Mouse (Mus musculus) CH12.LX (cell line): Measurements from ENCODE around the gene Qpctl. TPM values are rescaled to one million over a fixed set of nuclear protein-coding genes. Genes with fewer than 3 reads are reported as not detected.
A peak's percentile ranks its signal among the peaks of the same experiment; 100 is the strongest.

Experiments used
- DNase-seq: peaks from one replicate; pipeline ENCODE4 v3.0.0-alpha.2; 2013; ENCODE audit errors: extremely low read depth
- H3K27ac ChIP-seq: 2 replicates; pipeline ENCODE4 v1.5.1; 2012; ENCODE audit warnings: low read depth, mild to moderate bottlenecking, control low read depth, moderate library complexity; ENCODE audit not compliant: insufficient read depth
- H3K27me3 ChIP-seq: replicated peaks from 2 replicates; pipeline ENCODE3; 2012; ENCODE audit warnings: inconsistent platforms
- H3K36me3 ChIP-seq, 2 experiments: replicated peaks in 1 of 2; 2 replicates each; pipeline versions ENCODE3 to v1.6.1; 2012; ENCODE audit warnings: inconsistent platforms in 1 of 2, low read length in 1 of 2, mild to moderate bottlenecking in 1 of 2, mixed read lengths in 1 of 2, moderate library complexity in 1 of 2; ENCODE audit not compliant: control insufficient read depth in 1 of 2, insufficient read depth in 1 of 2
- H3K4me1 ChIP-seq, 2 experiments: 2 replicates each; pipeline ENCODE4 v1.6.1; 2012; ENCODE audit warnings: inconsistent platforms in 1 of 2, moderate library complexity in 1 of 2; ENCODE audit not compliant: insufficient read depth in 2 of 2, control insufficient read depth in 1 of 2
- H3K4me2 ChIP-seq: 2 replicates; pipeline ENCODE4 v1.6.1; 2012; ENCODE audit warnings: low read depth, mild to moderate bottlenecking, control low read depth; ENCODE audit not compliant: poor library complexity, insufficient read depth, severe bottlenecking
- H3K4me3 ChIP-seq, 3 experiments: fragments of 150-350 bp in 1 of 3; sonication (generic) in 1 of 3; replicated peaks in 1 of 3; 2 replicates each; pipeline versions ENCODE3 to v1.5.1; 2011 to 2012; ENCODE audit warnings: low read depth in 2 of 3, low read length in 2 of 3, mild to moderate bottlenecking in 2 of 3, moderate library complexity in 2 of 3, control low read depth in 1 of 3, improper control_type of control experiment in 1 of 3, inconsistent platforms in 1 of 3, mixed read lengths in 1 of 3; ENCODE audit not compliant: poor library complexity in 1 of 3
- H3K79me2 ChIP-seq: replicated peaks from 2 replicates; pipeline ENCODE4 v1.6.1; 2012; ENCODE audit warnings: mild to moderate bottlenecking, moderate library complexity; ENCODE audit not compliant: control insufficient read depth, poor library complexity, insufficient read depth, severe bottlenecking; ENCODE audit errors: extremely low read depth
- H3K9ac ChIP-seq: 2 replicates; pipeline ENCODE4 v1.6.1; 2012; ENCODE audit warnings: low read depth, mild to moderate bottlenecking, control low read depth, moderate library complexity; ENCODE audit not compliant: insufficient read depth
- H3K9me3 ChIP-seq: replicated peaks from 2 replicates; pipeline ENCODE3; 2012; ENCODE audit warnings: low read length, inconsistent platforms, mixed read lengths
- BHLHE40 ChIP-seq: IDR thresholded peaks from 2 replicates; pipeline ENCODE4 v1.6.1; 2011; ENCODE audit warnings: mild to moderate bottlenecking, low read depth, low read length, improper control_type of control experiment
- CHD1 ChIP-seq: IDR thresholded peaks from 2 replicates; pipeline ENCODE4 v1.6.1; 2012; ENCODE audit warnings: low read depth, low read length, improper control_type of control experiment, inconsistent platforms
- HCFC1 ChIP-seq: IDR thresholded peaks from 2 replicates; pipeline ENCODE4 v1.6.1; 2012; ENCODE audit warnings: low read depth, mild to moderate bottlenecking, inconsistent platforms, low read length, improper control_type of control experiment
- JUND ChIP-seq: conservative IDR thresholded peaks from 2 replicates; pipeline ENCODE4 v1.6.1; 2011; ENCODE audit warnings: low read depth, low read length, improper control_type of control experiment
- MAX ChIP-seq: IDR thresholded peaks from 2 replicates; pipeline ENCODE4 v1.6.1; 2011; ENCODE audit warnings: low read length, improper control_type of control experiment
- NRF1 ChIP-seq: IDR thresholded peaks from 2 replicates; pipeline ENCODE4 v1.6.1; 2014; ENCODE audit warnings: low read depth, mild to moderate bottlenecking, inconsistent platforms, low read length, improper control_type of control experiment, moderate library complexity
- PAX5 ChIP-seq: IDR thresholded peaks from 2 replicates; pipeline ENCODE4 v1.6.1; 2012; ENCODE audit warnings: low read length, inconsistent platforms, mixed read lengths
- POLR2A ChIP-seq: IDR thresholded peaks from 2 replicates; pipeline ENCODE4 v1.6.1; 2011; ENCODE audit warnings: low read depth, mild to moderate bottlenecking, improper control_type of control experiment, low read length
- POLR2AphosphoS2 ChIP-seq: IDR thresholded peaks from 2 replicates; pipeline ENCODE4 v1.6.1; 2011; ENCODE audit warnings: low read depth, low read length, improper control_type of control experiment
- RAD21 ChIP-seq: IDR thresholded peaks from 2 replicates; pipeline ENCODE4 v1.6.1; 2011; ENCODE audit warnings: low read depth, mild to moderate bottlenecking, low read length, improper control_type of control experiment, moderate library complexity
- RCOR1 ChIP-seq: conservative IDR thresholded peaks from 2 replicates; pipeline ENCODE4 v1.6.1; 2012; ENCODE audit warnings: low read depth, mild to moderate bottlenecking, inconsistent platforms, low read length, improper control_type of control experiment
- TCF12 ChIP-seq: IDR thresholded peaks from 2 replicates; pipeline ENCODE4 v1.6.1; 2014; ENCODE audit warnings: low read depth, mild to moderate bottlenecking, inconsistent platforms, low read length, improper control_type of control experiment
- UBTF ChIP-seq: IDR thresholded peaks from 2 replicates; pipeline ENCODE4 v1.6.1; 2012; ENCODE audit warnings: low read depth, mild to moderate bottlenecking, inconsistent platforms, low read length, improper control_type of control experiment, moderate library complexity
- USF1 ChIP-seq: IDR thresholded peaks from 2 replicates; pipeline ENCODE4 v1.6.1; 2014; ENCODE audit warnings: low read depth, mild to moderate bottlenecking, inconsistent platforms, low read length, improper control_type of control experiment
- dilution Hi-C: fragments of 300-500 bp; cut with MboI; formaldehyde crosslinking; loops from 2 replicates; pipeline ENCODE4 v1.14.3; 2020; ENCODE audit warnings: low sequenced_read_pairs; ENCODE audit not compliant: extremely low pct_unique_long_range_greater_than_20kb, extremely low pct_ligation_motif_present
- in situ Hi-C: fragments of 300-500 bp; cut with MboI; formaldehyde crosslinking; loops from 3 replicates; pipeline ENCODE4 v1.14.3; 2019; ENCODE audit warnings: low sequenced_read_pairs, low pct_ligation_motif_present, low pct_unique_long_range_greater_than_20kb, mixed read lengths
- polyA plus RNA-seq: library from polyadenylated mRNA; unstranded; fragments of >175 nt; gene quantifications from 2 replicates; pipeline ENCODE4 v1.2.1, GENCODE M21; 2012; ENCODE audit warnings: low read depth; ENCODE audit not compliant: insufficient read length
- total RNA-seq, 2 experiments: library from RNA; depleted of rRNA; stranded (reverse); fragments of 300-350 nt in 1 of 2; fragments of >200 nt in 1 of 2; gene quantifications; 2 replicates each; pipeline ENCODE4 v1.2.3; 2012 to 2014

Qpctl gene
- total and polyA plus RNA-seq, 3 experiments: 5.2 to 9.8 (median 9.6) TPM

- Histone ChIP-seq H3K79me2 (no peaks in the 10 kb centered on the region), H3K4me1 (peaks cover 4 to 11% of the 10 kb centered on the region in 2 experiments), H3K4me2 (no peak overlapping the region), H3K4me3 (no peak overlapping the region), H3K27me3 (peaks cover 89% of the 10 kb centered on the region), H3K9ac (no peak overlapping the region), H3K9me3 (no peaks in the 10 kb centered on the region)
- dilution Hi-C loops (no loop called here), in situ Hi-C loops (no loop called here)
- TF ChIP-seq JUND (no peak), MAX (peak; percentile 48; the same call in 1 of the 2 replicates), HCFC1 (no peak), BHLHE40 (peak; percentile 91)
- TF ChIP-seq, all 38 proteins: peak for 2
- H3K36me3 ChIP-seq: no peaks in the 10 kb centered on the region
- no peak for DNase-seq
- H3K27ac ChIP-seq: no peak overlapping the region
Observed at GRCm38 (mm10) chr7:19104486-19104885, 44.6 kb downstream of the Qpctl start.

DNA sequence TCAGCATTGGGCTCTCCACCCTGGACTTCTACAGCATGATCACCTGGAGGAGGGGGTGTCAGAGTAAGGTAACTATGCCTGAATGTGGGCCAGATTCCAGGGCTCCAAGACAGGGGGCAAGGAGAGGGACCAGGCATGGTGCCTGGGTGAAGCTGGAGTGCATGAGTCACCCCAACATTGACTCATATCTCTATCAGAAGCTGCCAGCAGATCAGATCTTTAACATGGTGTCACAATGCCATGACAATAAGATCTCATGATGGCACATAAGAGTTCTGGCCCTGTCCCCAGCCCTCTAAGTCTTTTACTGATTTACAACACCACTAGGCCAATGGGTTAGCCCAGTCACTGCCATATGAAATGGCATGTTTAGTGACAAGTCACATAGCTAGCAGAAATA, 45.4 kb downstream of the Qpctl start:
- no peak for DNase-seq
- Histone ChIP-seq H3K4me1 (peaks cover 4 to 10% of the 10 kb centered on the region in 2 experiments), H3K27me3 (peaks cover 92% of the 10 kb centered on the region), H3K36me3 (no peaks in the 10 kb centered on the region), H3K4me3 (no peak overlapping the region), H3K9ac (no peak overlapping the region), H3K4me2 (no peak overlapping the region), H3K27ac (no peak overlapping the region), H3K79me2 (no peaks in the 10 kb centered on the region), H3K9me3 (no peaks in the 10 kb centered on the region)
- dilution Hi-C loops (no loop called here), in situ Hi-C loops (no loop called here)
- TF ChIP-seq NRF1 (no peak), POLR2A (no peak), CHD1 (no peak), USF1 (no peak), RAD21 (no peak), JUND (no peak), POLR2AphosphoS2 (no peak), HCFC1 (no peak)

DNA sequence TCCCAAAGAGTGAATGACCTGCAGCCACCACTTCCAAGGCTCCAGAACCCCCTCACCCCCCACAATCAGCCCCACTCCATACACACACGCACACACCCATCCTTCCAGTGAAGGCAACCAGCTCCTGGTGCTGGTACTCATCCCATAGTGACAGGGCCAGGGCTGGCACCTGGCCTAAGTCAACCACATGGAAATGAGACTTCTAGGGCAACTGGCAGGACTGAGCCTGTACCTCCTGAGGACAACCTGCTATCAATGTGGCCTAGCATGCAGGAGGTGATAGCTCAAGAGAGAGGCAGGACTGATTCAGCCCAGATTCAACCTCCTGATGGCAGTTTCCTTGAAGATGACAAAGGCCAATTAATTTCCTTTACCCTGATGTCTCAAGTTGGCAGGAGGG, 48.8 kb downstream of the Qpctl start:
- H3K4me1 ChIP-seq: peaks cover 5 to 21% of the 10 kb centered on the region in 2 experiments
- in situ Hi-C loops (no loop called here), dilution Hi-C loops (no loop called here)

More for the DNA sequence above, 48.8 kb downstream of the Qpctl start:
- no peak for DNase-seq
- Histone ChIP-seq H3K4me2 (no peak overlapping the region), H3K27ac (no peak overlapping the region), H3K9me3 (no peaks in the 10 kb centered on the region)
- TF ChIP-seq PAX5 (no peak), RCOR1 (no peak), UBTF (no peak), TCF12 (no peak), USF1 (no peak)
- TF ChIP-seq, all 38 proteins: peak for 0
- Histone ChIP-seq H3K27me3 (peaks cover 97% of the 10 kb centered on the region), H3K36me3 (no peaks in the 10 kb centered on the region), H3K79me2 (no peaks in the 10 kb centered on the region), H3K4me3 (no peak overlapping the region), H3K9ac (no peak overlapping the region)
